Mouse (Mus musculus) embryonic stem cell, embryonic (primary cell): ENCODE results near the gene Cog5.

Source experiments
- CTCF ChIA-PET, 4 experiments: fragments of 300-600 bp in 2 of 4; fragments of 350-600 bp in 2 of 4; sonication (Branson Sonifier 250); formaldehyde crosslinking; loops; one replicate each; lab custom pipeline; 2022; ENCODE audit warnings: inconsistent platforms in 2 of 4; lab: Charles Lee
- POLR2A ChIA-PET, 4 experiments: fragments of 300-600 bp in 2 of 4; fragments of 350-600 bp in 2 of 4; sonication (Branson Sonifier 250); formaldehyde crosslinking; loops; one replicate each; lab custom pipeline; 2022; ENCODE audit warnings: antibody characterized with exemption in 4 of 4, inconsistent platforms in 1 of 4; lab: Charles Lee

The Cog5 gene

DNA sequence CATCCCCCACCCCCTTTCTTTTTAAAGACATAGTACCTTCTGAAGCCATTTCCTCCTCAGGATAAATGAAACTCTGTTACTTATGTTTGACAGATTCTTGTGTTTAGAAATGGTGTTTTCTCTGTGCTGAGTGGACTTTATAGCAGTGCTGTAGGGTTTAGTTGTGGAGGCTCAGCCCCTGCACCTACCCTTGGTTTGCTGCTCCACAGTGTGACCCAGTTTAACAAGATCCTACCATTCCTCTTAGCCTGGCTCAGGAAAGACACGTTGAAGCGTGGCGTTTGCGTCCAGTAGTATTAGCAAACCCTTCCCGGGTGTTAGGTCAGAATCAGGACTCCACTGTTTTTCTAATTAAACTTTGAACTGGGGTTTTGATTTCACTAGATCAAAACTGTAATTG lies 241.6 kb downstream of the Cog5 start:
- ChIA-PET POLR2A (interaction anchor here in 2 of 4 experiments (0.7 to 4.0 kb wide), 8 partner anchors 9 to 98 kb away, joined by 3 to 17 read pairs (median 4); partner anchors contain the start of gene Hbp1 (in 2 of the 2)), CTCF (no interaction called here)

DNA sequence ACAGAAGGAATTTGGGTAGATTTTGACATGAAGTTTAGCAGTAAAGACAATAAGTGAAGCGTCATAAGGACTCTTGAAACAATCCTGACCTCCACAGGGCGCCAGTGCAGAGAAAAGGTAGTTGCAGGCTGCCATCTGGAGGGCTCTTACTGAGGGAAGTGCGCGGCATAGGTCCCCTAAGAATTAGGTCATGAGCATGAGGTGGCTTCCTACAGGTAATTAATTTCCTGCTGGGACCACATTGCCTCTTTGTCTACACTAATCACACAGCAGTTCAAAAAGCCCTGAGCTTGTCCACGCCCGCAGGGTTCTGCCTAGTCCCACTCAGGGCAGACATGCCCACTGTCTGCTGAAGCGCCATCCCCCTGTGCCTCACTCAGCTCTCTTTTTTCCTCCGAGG lies 242.3 kb downstream of the Cog5 start:
- POLR2A ChIA-PET: interaction anchor here in 3 of 4 experiments (0.8 to 4.0 kb wide), 11 partner anchors 9 to 99 kb away, joined by 3 to 17 read pairs (median 4); partner anchors contain the start of gene Hbp1 (in 3 of the 3)
- CTCF ChIA-PET: interaction anchor here in 1 of 4 experiments (1.6 kb wide), 1 partner anchor 9 kb away, joined by 4 read pairs; no protein-coding TSS in a partner anchor

DNA sequence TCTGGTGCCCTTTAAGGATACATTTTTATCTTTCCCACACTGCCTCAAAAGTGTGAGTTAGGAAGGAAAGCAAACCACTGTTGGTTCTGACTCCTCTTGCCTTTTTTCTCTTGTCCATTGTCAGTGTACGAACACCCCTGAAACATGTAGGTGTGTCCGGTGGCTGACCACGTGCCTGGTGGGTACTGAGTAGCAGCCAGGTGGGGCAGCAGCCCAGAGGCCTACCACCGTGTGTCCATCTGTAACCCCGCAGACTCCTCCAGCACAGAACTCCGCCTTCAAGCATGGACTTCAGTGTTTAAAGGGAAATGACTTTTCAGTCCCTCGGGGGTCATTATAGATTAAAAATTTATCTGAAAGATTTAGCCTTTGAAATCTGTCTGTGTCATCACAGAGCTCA lies 242.8 kb downstream of the Cog5 start:
- CTCF ChIA-PET: interaction anchor here in 1 of 4 experiments (1.6 kb wide), 1 partner anchor 9 kb away, joined by 4 read pairs; no protein-coding TSS in a partner anchor
- POLR2A ChIA-PET: interaction anchor here in 3 of 4 experiments (0.8 to 4.0 kb wide), 11 partner anchors 9 to 99 kb away, joined by 3 to 17 read pairs (median 4); partner anchors contain the start of gene Hbp1 (in 2 of the 3)

DNA sequence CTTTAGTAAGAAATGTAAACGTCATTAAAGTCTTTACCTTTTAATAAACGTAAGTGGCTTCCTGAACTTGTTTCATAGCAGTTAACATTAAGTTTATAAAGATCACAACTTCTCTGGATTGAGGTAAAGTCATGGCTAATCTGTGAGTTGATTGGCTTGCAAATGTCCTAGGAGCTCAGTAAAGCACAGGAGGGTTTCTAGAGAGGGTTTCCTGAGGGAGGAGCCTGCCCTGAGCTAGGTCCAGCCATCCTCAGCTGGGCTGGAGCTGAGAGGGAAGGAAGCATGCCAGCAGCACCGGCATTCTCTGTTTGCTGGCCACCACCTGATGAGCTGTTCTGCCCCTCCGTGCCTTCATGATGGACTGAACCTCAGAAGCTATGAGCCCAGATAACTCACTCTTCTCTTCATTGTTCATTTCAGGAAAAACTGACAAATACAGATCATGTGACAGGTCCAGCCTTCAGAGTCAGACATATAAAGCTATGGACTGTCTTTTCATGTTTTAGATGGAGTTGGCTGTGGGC lies 245.8 kb downstream of the Cog5 start:
- POLR2A ChIA-PET: interaction anchor here in 3 of 4 experiments (0.5 to 2.9 kb wide), 24 partner anchors 12 to 923 kb away, joined by 3 to 18 read pairs (median 4); partner anchors contain the start of genes Hbp1 (in 3 of the 3) and Cbll1 (in 2 of the 3)
- CTCF ChIA-PET: interaction anchor here in 3 of 4 experiments (1.0 to 1.8 kb wide), 5 partner anchors 26 to 99 kb away, joined by 3 to 5 read pairs (median 4); no protein-coding TSS in a partner anchor

DNA sequence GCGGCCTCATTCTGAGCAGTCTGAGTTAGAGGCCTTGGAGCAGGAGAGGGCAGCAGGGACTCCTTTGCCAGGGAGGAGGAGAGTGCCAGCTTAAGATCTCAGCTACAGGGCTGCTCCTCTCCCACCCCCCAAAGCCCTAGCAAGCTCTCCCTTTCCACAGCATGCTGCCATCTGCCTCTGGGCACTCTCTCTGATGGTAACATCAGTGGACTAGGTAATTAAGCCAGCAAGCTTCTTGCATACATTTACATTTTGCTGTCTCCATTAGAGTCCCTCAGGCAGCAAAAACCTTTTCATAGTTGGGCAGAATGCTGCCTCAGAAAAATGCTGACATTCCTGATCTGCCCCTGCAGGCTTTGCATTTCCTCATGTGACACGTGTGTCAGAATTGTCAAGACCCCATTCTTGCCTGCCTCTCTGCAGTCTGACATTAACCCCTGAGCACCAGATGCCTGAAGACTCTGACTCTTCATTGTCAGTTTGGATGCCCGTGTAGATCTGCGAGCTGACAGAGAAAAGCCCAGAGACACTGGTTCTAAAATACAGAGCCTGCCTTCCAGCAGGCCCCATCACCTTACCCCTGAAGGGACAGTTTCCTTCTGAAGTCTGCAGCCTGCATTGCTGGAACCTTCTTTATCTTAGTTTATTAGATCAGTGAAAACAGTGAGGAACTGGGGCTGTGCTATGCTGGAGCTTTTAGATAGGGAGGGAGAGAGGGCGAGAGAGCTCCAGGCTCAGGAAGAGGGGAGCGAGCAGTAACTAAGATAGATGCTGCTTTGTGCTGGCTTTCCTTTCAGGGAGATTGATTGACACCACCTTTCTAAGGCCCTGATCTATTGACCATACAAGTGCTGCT lies 251.3 kb downstream of the Cog5 start:
- CTCF ChIA-PET: interaction anchor here in 1 of 4 experiments (1.4 kb wide), 1 partner anchor 9 kb away, joined by 4 read pairs; no protein-coding TSS in a partner anchor
- POLR2A ChIA-PET: interaction anchor here in 1 of 4 experiments (0.8 to 2.7 kb wide), 3 partner anchors 10 to 43 kb away, joined by 4 to 7 read pairs (median 4); no protein-coding TSS in a partner anchor

DNA sequence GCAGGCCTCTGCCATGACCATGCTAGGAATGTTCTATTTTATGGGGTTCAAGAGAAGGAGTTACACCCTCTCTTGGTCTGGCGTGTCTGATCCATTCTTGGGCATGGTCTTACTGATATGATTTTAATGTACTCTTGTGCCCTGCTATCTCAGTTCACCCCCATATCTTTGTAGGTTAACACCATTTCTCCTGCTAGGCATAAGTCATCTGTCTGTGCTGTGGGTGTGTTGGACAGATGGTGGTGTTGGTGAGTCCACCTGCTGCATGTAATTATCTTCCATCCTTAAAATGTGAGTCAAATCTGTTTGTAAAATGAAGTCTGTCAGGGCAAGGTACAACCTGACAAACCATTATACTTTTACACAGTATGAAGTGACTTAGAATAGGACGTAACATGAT lies 252.8 kb downstream of the Cog5 start:
- ChIA-PET CTCF (no interaction called here), POLR2A (interaction anchor here in 1 of 4 experiments (2.7 kb wide), 1 partner anchor 19 kb away, joined by 7 read pairs; no protein-coding TSS in a partner anchor)

DNA sequence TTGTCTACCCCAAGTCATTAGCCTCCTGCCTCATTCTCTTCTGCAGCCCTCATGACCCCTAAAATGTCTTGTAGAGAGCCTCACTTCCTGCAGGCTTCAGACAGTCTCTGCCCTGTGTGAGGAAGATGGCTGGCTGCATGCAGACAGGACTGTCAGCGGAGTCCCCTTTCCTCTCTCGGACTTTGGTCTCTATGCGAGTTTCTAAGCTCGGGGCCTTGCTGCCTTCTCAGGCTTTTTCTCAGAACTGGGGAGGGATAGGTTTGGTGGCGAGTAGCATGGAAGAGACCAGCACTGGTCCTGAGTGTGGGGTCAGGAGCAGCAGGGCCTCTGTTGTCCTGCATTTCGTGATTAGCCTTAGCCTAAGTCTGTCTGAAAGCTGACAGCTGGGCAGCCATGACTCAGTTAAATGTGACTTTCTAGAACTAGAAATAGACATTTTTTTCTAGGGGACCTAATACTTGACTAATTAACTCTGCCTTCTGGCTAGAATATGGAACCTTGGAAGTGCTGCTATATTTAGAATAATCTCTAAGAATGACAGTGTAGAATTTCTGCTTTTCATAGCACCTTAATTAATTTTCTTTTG lies 258.4 kb downstream of the Cog5 start:
- ChIA-PET CTCF (interaction anchor here in 1 of 4 experiments (1.1 kb wide), 1 partner anchor 20 kb away, joined by 3 read pairs; no protein-coding TSS in a partner anchor), POLR2A (interaction anchor here in 3 of 4 experiments (0.6 to 2.1 kb wide), 9 partner anchors 9 to 415 kb away, joined by 3 to 7 read pairs (median 4); partner anchors contain the start of gene Hbp1 (in 1 of the 3))

DNA sequence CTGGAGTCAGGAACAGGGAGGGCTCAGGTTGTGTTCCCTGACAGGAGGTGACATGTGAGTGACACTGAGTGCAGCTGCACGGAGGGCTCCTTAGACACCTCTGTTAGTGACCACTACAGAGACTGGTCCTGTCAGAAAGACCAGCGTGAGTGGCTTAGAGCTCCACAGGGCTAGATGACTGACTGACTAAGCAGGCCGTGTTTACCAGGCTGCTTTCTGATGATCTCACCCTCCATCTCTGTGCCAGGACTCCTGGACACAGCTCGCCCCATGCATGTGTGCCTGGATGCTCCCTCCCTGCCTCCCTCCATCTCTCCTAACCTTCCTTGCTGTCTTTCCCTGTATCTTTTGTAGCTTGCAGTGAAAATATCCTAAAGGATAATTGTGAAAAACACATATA lies 258.9 kb downstream of the Cog5 start:
- ChIA-PET POLR2A (interaction anchor here in 2 of 4 experiments (0.7 to 2.1 kb wide), 3 partner anchors 10 to 36 kb away, joined by 4 to 7 read pairs (median 7); partner anchors contain the start of gene Hbp1 (in 1 of the 2)), CTCF (interaction anchor here in 2 of 4 experiments (0.5 to 1.1 kb wide), 2 partner anchors 20 to 57 kb away, joined by 3 read pairs; no protein-coding TSS in a partner anchor)

DNA sequence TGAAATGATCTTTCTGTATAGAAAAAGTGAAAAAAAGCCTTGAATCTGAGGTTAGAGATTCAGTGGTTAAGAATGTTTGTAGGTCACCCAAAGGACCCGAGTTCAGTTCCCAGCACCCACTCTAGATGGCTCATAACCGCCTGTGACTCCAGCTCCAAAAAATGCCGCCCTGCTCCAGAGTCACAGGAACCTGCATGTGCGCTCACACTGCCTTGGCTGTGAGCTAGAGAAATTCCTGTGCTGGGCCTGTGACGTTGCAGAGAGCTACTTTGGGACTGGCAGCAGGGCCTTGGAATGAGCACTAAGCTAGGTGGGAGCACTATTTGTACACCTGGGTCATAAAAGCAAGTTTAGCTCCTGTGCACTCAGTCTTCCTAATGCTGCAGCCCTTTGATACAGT lies 262.0 kb downstream of the Cog5 start:
- POLR2A ChIA-PET: interaction anchor here (0.6 to 1.7 kb wide), 13 partner anchors 9 to 479 kb away, joined by 3 to 13 read pairs (median 4); partner anchors contain the start of gene Hbp1 (in 2 of the 4)
- CTCF ChIA-PET: interaction anchor here in 2 of 4 experiments (1.4 to 1.8 kb wide), 2 partner anchors 10 kb away, joined by 3 to 11 read pairs; no protein-coding TSS in a partner anchor

DNA sequence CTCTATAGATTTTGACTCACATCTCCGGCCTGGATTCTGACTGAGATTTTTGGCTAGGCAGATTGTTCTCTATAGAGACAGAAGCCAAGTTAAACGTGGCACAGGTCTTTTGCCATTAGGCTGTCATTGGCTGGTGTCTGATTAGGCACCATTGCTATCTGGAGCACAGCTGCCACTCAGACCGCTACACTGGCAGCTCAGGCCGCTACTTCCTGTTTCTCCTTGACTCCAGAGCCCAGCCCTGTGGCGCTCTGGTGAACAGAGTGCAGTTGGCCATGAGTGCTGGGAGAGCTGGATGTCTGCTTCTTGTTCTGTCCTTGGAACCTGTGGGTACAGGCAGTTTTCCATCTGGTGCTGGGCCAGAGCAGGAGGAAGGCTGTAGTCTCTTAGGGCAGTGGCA lies 262.6 kb downstream of the Cog5 start:
- CTCF ChIA-PET: interaction anchor here in 2 of 4 experiments (1.4 to 1.8 kb wide), 2 partner anchors 9 to 10 kb away, joined by 3 to 11 read pairs; no protein-coding TSS in a partner anchor
- POLR2A ChIA-PET: interaction anchor here (1.0 to 1.7 kb wide), 12 partner anchors 9 to 114 kb away, joined by 3 to 13 read pairs (median 4); partner anchors contain the start of gene Hbp1 (in 2 of the 4)

DNA sequence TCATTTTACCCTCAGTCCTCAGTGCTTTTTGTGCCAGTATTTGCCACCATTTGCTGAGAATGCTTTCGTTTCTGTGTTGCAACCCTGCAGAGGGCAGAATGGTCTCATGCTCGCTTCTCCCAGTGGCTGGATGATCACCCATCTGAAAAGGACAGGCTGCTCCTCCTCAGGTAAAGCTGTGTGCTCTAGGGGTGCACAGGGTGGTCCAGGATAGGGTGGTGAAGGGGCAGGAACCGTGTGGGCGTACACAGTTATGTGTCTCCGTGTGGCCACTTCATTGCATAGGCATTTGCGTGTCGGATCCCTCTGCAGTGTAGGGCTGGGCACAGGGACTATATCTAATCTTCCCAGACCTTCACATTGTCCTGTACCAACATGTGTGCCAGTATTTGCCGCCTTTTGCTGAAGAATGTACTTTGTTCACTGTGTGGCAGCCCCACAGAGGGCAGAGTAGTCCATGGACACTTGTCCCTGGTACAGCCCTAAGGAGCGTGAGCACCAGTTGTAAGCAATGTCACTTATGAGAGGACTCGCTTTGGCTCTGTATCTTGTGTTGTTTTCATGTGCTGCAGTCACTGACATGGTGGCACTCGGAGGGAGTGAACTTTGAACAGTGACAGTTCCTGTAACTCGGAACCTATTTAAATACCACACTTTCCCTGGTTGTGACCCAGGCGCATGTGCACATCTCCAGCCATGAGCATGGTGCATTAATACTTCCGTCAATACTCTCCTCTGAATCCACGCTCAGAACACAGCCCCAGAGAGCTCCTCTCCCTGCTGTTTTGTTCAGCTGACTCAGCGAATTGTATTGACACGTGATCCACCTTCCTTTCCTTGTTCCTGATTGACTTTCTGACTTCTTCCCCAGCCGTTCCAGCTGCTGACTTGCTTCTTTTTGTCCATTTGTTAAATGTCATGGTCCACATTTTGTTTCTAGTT lies 266.1 kb downstream of the Cog5 start:
- ChIA-PET POLR2A (interaction anchor here (0.6 to 1.6 kb wide), 10 partner anchors 10 to 301 kb away, joined by 3 to 5 read pairs (median 4); no protein-coding TSS in a partner anchor), CTCF (interaction anchor here in 1 of 4 experiments (0.8 kb wide), 1 partner anchor 165 kb away, joined by 8 read pairs; no protein-coding TSS in a partner anchor)

DNA sequence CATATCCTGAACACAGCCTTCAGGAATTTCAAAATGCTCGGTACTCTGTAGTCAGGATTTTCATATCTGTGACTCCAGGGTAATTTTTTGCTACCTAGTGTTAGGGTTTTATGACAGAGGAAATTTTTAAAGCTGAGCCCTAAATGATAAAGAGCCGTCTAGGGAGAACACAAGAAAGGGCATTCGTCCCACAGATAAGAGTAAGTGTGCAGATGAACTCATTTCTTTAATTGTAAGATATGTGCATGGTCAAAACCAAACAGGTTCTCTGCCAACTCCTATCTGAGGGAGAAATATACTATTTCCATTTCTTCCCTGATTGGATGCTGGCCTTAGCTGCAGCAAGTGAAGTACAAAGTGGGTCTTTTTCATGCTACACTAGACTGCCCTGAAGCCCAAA lies 269.5 kb downstream of the Cog5 start:
- CTCF ChIA-PET: no interaction called here
- POLR2A ChIA-PET: interaction anchor here in 3 of 4 experiments (0.5 to 1.8 kb wide), 9 partner anchors 10 to 495 kb away, joined by 3 to 6 read pairs (median 3); partner anchors contain the start of gene Hbp1 (in 2 of the 3)

DNA sequence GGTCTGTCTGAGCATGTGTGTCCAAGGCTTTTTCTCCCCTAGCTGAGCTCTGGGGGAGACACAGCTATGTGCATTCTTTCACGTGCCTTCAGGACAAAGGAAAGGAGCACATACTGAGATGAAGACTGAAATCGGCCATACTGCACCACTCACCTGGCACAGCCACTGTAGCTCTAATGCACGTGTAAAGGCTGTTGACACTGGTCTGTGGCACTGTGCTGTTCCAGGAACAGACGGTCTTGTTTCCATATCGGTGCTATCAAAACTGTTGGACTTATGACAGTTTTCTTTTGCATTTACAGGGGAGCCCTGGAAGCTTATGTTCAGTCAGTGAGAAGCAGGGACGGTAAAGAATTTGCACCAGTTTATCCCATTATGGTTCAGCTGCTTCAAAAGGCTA lies 270.7 kb downstream of the Cog5 start:
- POLR2A ChIA-PET: interaction anchor here in 3 of 4 experiments (0.6 to 1.5 kb wide), 11 partner anchors 8 to 427 kb away, joined by 3 to 6 read pairs (median 3); partner anchors contain the start of gene Hbp1 (in 2 of the 3)
- CTCF ChIA-PET: interaction anchor here in 1 of 4 experiments (0.6 kb wide), 1 partner anchor 73 kb away, joined by 3 read pairs; no protein-coding TSS in a partner anchor

DNA sequence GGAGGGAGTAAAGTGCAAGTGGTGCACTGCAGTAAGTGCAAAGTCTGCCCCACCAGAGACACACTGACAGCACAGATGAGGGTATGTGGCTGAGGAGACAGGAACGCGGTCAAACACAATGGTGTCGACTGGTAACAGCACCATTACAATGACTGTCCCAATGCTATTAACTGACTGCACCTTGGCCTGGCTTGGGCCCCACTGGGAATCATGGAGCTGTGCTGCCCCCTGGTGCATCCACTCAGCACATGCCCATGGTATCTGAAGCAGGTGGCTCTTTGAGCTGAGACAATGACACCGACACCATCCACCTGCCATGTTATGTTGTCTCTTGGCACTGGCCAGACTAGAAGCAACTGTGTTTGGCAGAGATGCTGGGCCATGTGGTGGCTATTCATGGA lies 272.0 kb downstream of the Cog5 start:
- ChIA-PET CTCF (interaction anchor here (0.6 to 1.5 kb wide), 38 partner anchors 9 to 919 kb away, joined by 3 to 12 read pairs (median 3); partner anchors contain the start of genes Cbll1 (in 1 of the 4), Hbp1 (in 1 of the 4) and Slc26a4 (in 1 of the 4)), POLR2A (interaction anchor here (0.5 to 2.5 kb wide), 25 partner anchors 9 to 577 kb away, joined by 3 to 16 read pairs (median 4); partner anchors contain the start of genes Hbp1 (in 2 of the 4) and Cbll1 (in 1 of the 4))

DNA sequence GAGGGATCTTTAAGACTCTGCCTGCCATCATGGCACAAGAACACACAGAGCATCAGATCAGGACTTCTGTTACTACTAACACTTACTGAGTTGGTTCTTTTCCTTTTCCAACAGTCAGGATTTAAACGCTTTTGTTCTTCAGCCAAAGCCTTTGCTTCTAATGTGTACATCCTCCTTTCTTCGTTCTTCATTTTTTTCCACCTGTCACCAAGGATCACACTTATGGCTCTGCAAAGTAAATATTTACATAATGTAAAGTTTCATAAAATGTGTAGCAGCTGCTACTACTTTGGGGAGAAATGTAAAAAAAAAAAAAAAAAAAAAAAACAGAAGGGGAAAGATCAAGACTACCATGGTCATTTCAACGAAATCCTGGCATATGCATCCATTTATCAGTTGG lies 273.8 kb downstream of the Cog5 start:
- ChIA-PET CTCF (no interaction called here), POLR2A (interaction anchor here in 1 of 4 experiments (2.5 kb wide), 1 partner anchor 9 kb away, joined by 14 read pairs; no protein-coding TSS in a partner anchor)

DNA sequence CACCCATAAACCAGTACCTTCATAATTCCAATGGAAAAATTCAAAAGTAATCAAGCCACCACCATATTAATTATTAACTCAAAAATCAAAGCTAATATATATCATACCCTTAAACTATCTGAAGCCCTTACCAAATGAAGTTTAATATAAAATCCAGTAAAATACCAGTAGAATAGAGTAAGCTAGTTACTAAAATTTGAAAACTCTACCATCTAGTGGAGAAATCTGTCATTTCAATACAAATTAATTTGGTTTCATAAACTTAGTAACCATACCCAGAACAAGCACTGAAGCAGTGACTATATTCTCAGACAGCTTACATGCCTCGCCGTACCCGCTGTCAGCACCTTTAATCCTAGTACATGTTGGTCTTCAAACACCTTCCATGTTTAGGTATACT lies 277.1 kb downstream of the Cog5 start:
- CTCF ChIA-PET: no interaction called here
- POLR2A ChIA-PET: interaction anchor here in 1 of 4 experiments (2.8 to 3.6 kb wide), 2 partner anchors 16 to 18 kb away, joined by 13 to 17 read pairs; partner anchors contain the start of gene Hbp1
